13 mouse cellular contexts compared by ENCODE assay signal in the genomic region with DNA sequence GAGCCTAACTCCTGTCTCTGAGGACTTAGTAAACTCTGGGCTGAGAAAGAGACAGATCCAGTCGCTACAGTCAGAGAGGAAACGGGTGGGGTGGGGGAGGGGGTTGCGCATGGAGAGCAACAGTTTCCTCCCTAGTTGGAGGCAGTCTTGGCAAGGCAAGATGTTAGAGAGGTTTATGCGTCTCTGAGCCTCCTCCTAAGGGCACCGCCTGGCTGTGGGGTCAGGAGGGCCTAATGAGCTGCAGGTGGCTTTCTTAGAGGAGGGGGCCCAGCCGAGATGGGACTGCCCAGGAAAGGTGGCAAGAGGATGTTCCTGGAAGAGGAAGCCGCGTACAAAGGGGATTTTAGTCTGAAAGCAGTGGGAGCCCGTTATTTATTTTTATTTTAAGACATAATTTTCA. TPM values are rescaled to one million over a fixed set of nuclear protein-coding genes. Genes with fewer than 3 reads are reported as not detected.
DNase-seq lines count a peak whose midpoint lies in the region; ATAC-seq lines count a peak whose summit lies in the region.
"Had no signal": no experiment of that assay in that cellular context is flagged by ENCODE, and none has a peak within 500 bp of the region (broad histone marks: within the 10 kb centered on the region; RNA-seq: fewer than 3 reads in every experiment).

No protein-coding gene starts in this region.

- no peak overlapping the region for H3K27ac ChIP-seq in hindbrain, embryonic 10.5 days
- H3K27ac ChIP-seq in hindbrain, embryonic 14.5 days: no peak overlapping the region
- H3K27ac ChIP-seq in midbrain, embryonic 10.5 days (replicated peaks): no peak overlapping the region
- H3K27ac ChIP-seq in midbrain, embryonic 16.5 days (ENCODE audit: low read length): no peak overlapping the region
- H3K27ac ChIP-seq in limb, embryonic 10.5 days: no peak overlapping the region
- H3K27ac ChIP-seq: hindbrain, postnatal 0 days; liver, embryonic 13.5 days; midbrain, embryonic 12.5 days; neural tube, embryonic 13.5 days had no signal

- 13% methylated on average over 9 of the region's 9 CpGs for WGBS in hindbrain, embryonic 10.5 days
- WGBS in hindbrain, embryonic 14.5 days: 10% methylated on average over 9 of the region's 9 CpGs
- 9% methylated on average over 9 of the region's 9 CpGs for WGBS in midbrain, embryonic 10.5 days
- WGBS in midbrain, embryonic 16.5 days: 16% methylated on average over 9 of the region's 9 CpGs
- WGBS in limb, embryonic 10.5 days: 6% methylated on average over 9 of the region's 9 CpGs

- no peak overlapping the region for H3K4me2 ChIP-seq in hindbrain, embryonic 14.5 days (replicated peaks)
- H3K4me2 ChIP-seq in midbrain, embryonic 16.5 days (ENCODE audit: low read length): no peak overlapping the region

- ATAC-seq in hindbrain, embryonic 14.5 days (ENCODE audit: low FRiP score): no peak
- no peak for ATAC-seq in midbrain, embryonic 16.5 days
- ATAC-seq: hindbrain, postnatal 0 days had no signal

- H3K9me3 ChIP-seq in hindbrain, embryonic 10.5 days: no peaks in the 10 kb centered on the region
- no peaks in the 10 kb centered on the region for H3K9me3 ChIP-seq in hindbrain, embryonic 14.5 days (ENCODE audit: control insufficient read depth, low read length)
- H3K9me3 ChIP-seq in midbrain, embryonic 10.5 days (replicated peaks): no peaks in the 10 kb centered on the region
- H3K9me3 ChIP-seq in midbrain, embryonic 16.5 days (replicated peaks; ENCODE audit: control insufficient read depth, low read length, poor library complexity, severe bottlenecking): no peaks in the 10 kb centered on the region
- H3K9me3 ChIP-seq in limb, embryonic 10.5 days (replicated peaks): no peaks in the 10 kb centered on the region
- H3K9me3 ChIP-seq: G1E; liver, embryonic 13.5 days; midbrain, embryonic 12.5 days; neural tube, embryonic 13.5 days had no signal

- H3K4me3 ChIP-seq in hindbrain, embryonic 10.5 days: no peak overlapping the region
- no peak overlapping the region for H3K4me3 ChIP-seq in hindbrain, embryonic 14.5 days (replicated peaks; ENCODE audit: low read length)
- H3K4me3 ChIP-seq in midbrain, embryonic 10.5 days: no peak overlapping the region
- H3K4me3 ChIP-seq in midbrain, embryonic 16.5 days (ENCODE audit: low read depth, low read length): no peak overlapping the region
- peak overlapping the region; percentile 22; the same call in 1 of the 2 replicates for H3K4me3 ChIP-seq in limb, embryonic 10.5 days

- H3K36me3 ChIP-seq in hindbrain, embryonic 10.5 days: no peaks in the 10 kb centered on the region
- H3K36me3 ChIP-seq in hindbrain, embryonic 14.5 days (replicated peaks; ENCODE audit: control insufficient read depth, insufficient read depth): no peaks in the 10 kb centered on the region
- no peaks in the 10 kb centered on the region for H3K36me3 ChIP-seq in midbrain, embryonic 10.5 days
- H3K36me3 ChIP-seq in midbrain, embryonic 16.5 days (ENCODE audit: control insufficient read depth, insufficient read depth, low read length): no peaks in the 10 kb centered on the region
- no peaks in the 10 kb centered on the region for H3K36me3 ChIP-seq in limb, embryonic 10.5 days
- H3K36me3 ChIP-seq: G1E; liver, embryonic 13.5 days; midbrain, embryonic 12.5 days; neural tube, embryonic 13.5 days had no signal

- H3K9ac ChIP-seq in hindbrain, embryonic 14.5 days: no peak overlapping the region
- H3K9ac ChIP-seq in midbrain, embryonic 16.5 days (ENCODE audit: low read depth, low read length): no peak overlapping the region
- H3K9ac ChIP-seq: liver, embryonic 13.5 days had no signal

- H3K4me1 ChIP-seq in hindbrain, embryonic 10.5 days (replicated peaks): peaks cover 21% of the 10 kb centered on the region
- H3K4me1 ChIP-seq in hindbrain, embryonic 14.5 days (replicated peaks; ENCODE audit: control insufficient read depth, insufficient read depth, low read length): no peaks in the 10 kb centered on the region
- peaks cover 16% of the 10 kb centered on the region for H3K4me1 ChIP-seq in midbrain, embryonic 10.5 days
- peaks cover 5% of the 10 kb centered on the region for H3K4me1 ChIP-seq in midbrain, embryonic 16.5 days (ENCODE audit: control insufficient read depth, insufficient read depth, low read length)
- peaks cover 26% of the 10 kb centered on the region for H3K4me1 ChIP-seq in limb, embryonic 10.5 days

- DNase-seq in hindbrain, embryonic 10.5 days (ENCODE audit: low spot score): peak; percentile 26
- no peak for DNase-seq in hindbrain, embryonic 14.5 days (ENCODE audit: low spot score)
- peak; percentile 18 for DNase-seq in midbrain, embryonic 10.5 days (ENCODE audit: low spot score)
- DNase-seq in embryo, embryonic 10 days (ENCODE audit: low spot score): peak; percentile 28
- peak; percentile 54 for DNase-seq in limb, embryonic 10.5 days (ENCODE audit: low spot score)
- no peak for DNase-seq in layer of hippocampus, adult 8-10 months (ENCODE audit: low spot score in 2 of 2)
- DNase-seq: cerebellum, adult 8-10 months; liver, embryonic 13.5 days had no signal

- peaks cover 62% of the 10 kb centered on the region for H3K27me3 ChIP-seq in hindbrain, embryonic 10.5 days (ENCODE audit: insufficient read depth, poor library complexity, severe bottlenecking)
- H3K27me3 ChIP-seq in hindbrain, embryonic 14.5 days (ENCODE audit: control insufficient read depth, insufficient read depth, low read length): peaks cover 41% of the 10 kb centered on the region
- peaks cover 59% of the 10 kb centered on the region for H3K27me3 ChIP-seq in midbrain, embryonic 10.5 days (ENCODE audit: low read depth, poor library complexity, severe bottlenecking)
- H3K27me3 ChIP-seq in midbrain, embryonic 16.5 days (ENCODE audit: control insufficient read depth, insufficient read depth, low read depth, low read length): peaks cover 37% of the 10 kb centered on the region
- H3K27me3 ChIP-seq in limb, embryonic 10.5 days (ENCODE audit: low read depth, poor library complexity, severe bottlenecking): peaks cover 42% of the 10 kb centered on the region

RNA-seq across cellular contexts. Expression of gene Nos2, which starts 3.5 kb away (rescaled TPM):
- polyA plus RNA-seq in hindbrain, embryonic 10.5 days (2016; fragmentation: Nextera tagmentation; extraction: Ambion mirVana): 0.71 and 1.1 TPM in 2 replicates
- 1.1 TPM in 2 replicates for polyA plus RNA-seq in hindbrain, embryonic 14.5 days (2014; fragmentation: Nextera tagmentation; extraction: Ambion mirVana)
- polyA plus RNA-seq in midbrain, embryonic 10.5 days (2016; fragmentation: Nextera tagmentation; extraction: Ambion mirVana): 0.93 and 1.0 TPM in 2 replicates
- polyA plus RNA-seq in midbrain, embryonic 16.5 days (2015; fragmentation: Nextera tagmentation; extraction: Ambion mirVana): 0.87 and 1.1 TPM in 2 replicates
- 0.85 and 1.4 TPM in 2 replicates for polyA plus RNA-seq in limb, embryonic 10.5 days (2016; fragmentation: Nextera tagmentation; extraction: Ambion mirVana)
- under 1 TPM; 0.18 to 0.49 (median 0.40) TPM for total RNA-seq in layer of hippocampus, adult 8-10 months (2022)
- total RNA-seq: G1E had no signal
- polyA plus RNA-seq: G1E had no signal

Comparison
In these comparisons a context has a peak if more than half of its experiments do, and no peak if none do; other contexts are left out.
1. DNase-seq: peak in hindbrain, embryonic 10.5 days (single experiment), midbrain, embryonic 10.5 days (single experiment), embryo, embryonic 10 days (single experiment) and limb, embryonic 10.5 days (single experiment); none in hindbrain, embryonic 14.5 days (single experiment) and layer of hippocampus, adult 8-10 months (0 of 2).